Mouse (Mus musculus) heart, embryonic 12.5 days (tissue): Measurements from ENCODE around the gene Fkbp5. TPM values are rescaled to one million over a fixed set of nuclear protein-coding genes. Genes with fewer than 3 reads are reported as not detected.
"Not testable (repeated sequence)": the region's sequence is repeated elsewhere in the genome, so short reads cannot be mapped to it uniquely, and the experiment has no call there.

ENCODE experiments used
- ATAC-seq: fragments of 200-750 bp; cut with Nextera tagmentation; 2 replicates; pipeline ENCODE4 v1.8.0; 2017; ENCODE audit warnings: moderate TSS enrichment, moderate library complexity; ENCODE audit not compliant: insufficient number of reproducible peaks, low FRiP score
- H3K27ac ChIP-seq: fragments of 300-500 bp; sonication (generic); 2 replicates; pipeline ENCODE4 v1.5.1; 2016; ENCODE audit warnings: mild to moderate bottlenecking, moderate library complexity; ENCODE audit not compliant: poor library complexity, severe bottlenecking
- H3K27me3 ChIP-seq: fragments of 300-500 bp; sonication (generic); replicated peaks from 2 replicates; pipeline ENCODE4 v1.6.1; 2016; ENCODE audit warnings: mild to moderate bottlenecking, moderate library complexity
- H3K36me3 ChIP-seq: fragments of 300-500 bp; sonication (generic); 2 replicates; pipeline ENCODE4 v1.6.1; 2016; ENCODE audit warnings: mild to moderate bottlenecking, moderate library complexity
- H3K4me1 ChIP-seq: fragments of 300-500 bp; sonication (generic); replicated peaks from 2 replicates; pipeline ENCODE4 v1.6.1; 2016; ENCODE audit warnings: mild to moderate bottlenecking
- H3K4me2 ChIP-seq: fragments of 300-500 bp; sonication (generic); 2 replicates; pipeline ENCODE4 v1.6.1; 2016; ENCODE audit warnings: mild to moderate bottlenecking, moderate library complexity
- H3K4me3 ChIP-seq: fragments of 300-500 bp; sonication (generic); 2 replicates; pipeline ENCODE4 v1.5.1; 2016; ENCODE audit warnings: mild to moderate bottlenecking
- H3K9ac ChIP-seq: fragments of 300-500 bp; sonication (generic); 2 replicates; pipeline ENCODE4 v1.6.1; 2016; ENCODE audit warnings: mild to moderate bottlenecking, moderate library complexity
- H3K9me3 ChIP-seq: fragments of 300-500 bp; sonication (generic); replicated peaks from 2 replicates; pipeline ENCODE4 v1.6.1; 2016; ENCODE audit warnings: mild to moderate bottlenecking, moderate library complexity
- WGBS: fragments of 180-500 bp; shearing (Covaris S2); methylation state at CpG from one replicate; pipeline ENCODE4 v1.1.7; 2016; 5-methylcytosine and 5-hydroxymethylcytosine counted together
- polyA plus RNA-seq: library from polyadenylated mRNA; unstranded; fragments of >200 nt; fragmentation: Nextera tagmentation; extraction: Ambion mirVana; gene quantifications from 2 replicates; pipeline ENCODE4 v1.2.1, GENCODE M21; 2016

Gene Fkbp5
- polyA plus RNA-seq, 1 experiment from 2014 or later: 16.0 TPM

GRCm38 (mm10) chr17:28368449-28368848, 148.9 kb downstream of the Fkbp5 start:
- H3K9me3 ChIP-seq: no peaks in the 10 kb centered on the region
- no peak overlapping the region for H3K27ac ChIP-seq
- no peak overlapping the region for H3K9ac ChIP-seq
- H3K4me2 ChIP-seq: peak overlapping the region; percentile 37; the same call in 1 of the 2 replicates
- H3K36me3 ChIP-seq: no peaks in the 10 kb centered on the region
- WGBS: 3% methylated on average over 13 of the region's 13 CpGs
- H3K27me3 ChIP-seq: peaks cover 35% of the 10 kb centered on the region
- ATAC-seq: no peak
- no peak overlapping the region for H3K4me3 ChIP-seq
- peaks cover 22% of the 10 kb centered on the region for H3K4me1 ChIP-seq

- Histone ChIP-seq H3K27me3 (peaks cover 44% of the 10 kb centered on the region), H3K4me2 (peak within 1 kb of the TSS; percentile 74), H3K9me3 (no peaks in the 10 kb centered on the region), H3K9ac (peak within 1 kb of the TSS; percentile 69), H3K4me3 (peak within 1 kb of the TSS; percentile 41), H3K4me1 (peaks cover 35% of the 10 kb centered on the region), H3K36me3 (no peaks in the 10 kb centered on the region), H3K27ac (no peak within 1 kb of the TSS)
- ATAC-seq: no peak
- WGBS: 19% methylated on average over 8 of the region's 8 CpGs
Observed at GRCm38 (mm10) chr17:28365122-28365521, 152.2 kb downstream of the Fkbp5 start, which contains the start of gene Tulp1. Gene Tulp1 (minus strand): TSS chr17:28365222.

- Histone ChIP-seq H3K36me3 (no peaks in the 10 kb centered on the region), H3K27ac (no peak overlapping the region), H3K4me2 (peak overlapping the region; percentile 74), H3K4me3 (peak overlapping the region; percentile 46), H3K9ac (peak overlapping the region; percentile 65; the same call in 1 of the 2 replicates), H3K9me3 (0 out of 2 replicates have a peak, but pooled peaks cover 4% of the 10 kb centered on the region), H3K4me1 (peaks cover 35% of the 10 kb centered on the region), H3K27me3 (peaks cover 59% of the 10 kb centered on the region)
- 15% methylated on average over 6 of the region's 6 CpGs for WGBS
- ATAC-seq: no peak
Observed at GRCm38 (mm10) chr17:28363507-28363906, 153.8 kb downstream of the Fkbp5 start.

- H3K9ac ChIP-seq: peak overlapping the region; percentile 65
- 0 out of 2 replicates have a peak, but pooled peaks cover 4% of the 10 kb centered on the region for H3K9me3 ChIP-seq
- 1% methylated on average over 25 of the region's 25 CpGs for WGBS
- H3K36me3 ChIP-seq: no peaks in the 10 kb centered on the region
- peak overlapping the region; percentile 46 for H3K4me3 ChIP-seq
- H3K4me2 ChIP-seq: peak overlapping the region; percentile 74
- H3K27me3 ChIP-seq: peaks cover 66% of the 10 kb centered on the region
- no peak for ATAC-seq
- H3K4me1 ChIP-seq: peaks cover 32% of the 10 kb centered on the region
- no peak overlapping the region for H3K27ac ChIP-seq
Observed at GRCm38 (mm10) chr17:28362653-28363292, 154.6 kb downstream of the Fkbp5 start.

- no peaks in the 10 kb centered on the region for H3K36me3 ChIP-seq
- peaks cover 73% of the 10 kb centered on the region for H3K27me3 ChIP-seq
- H3K9me3 ChIP-seq: 0 out of 2 replicates have a peak, but pooled peaks cover 4% of the 10 kb centered on the region
- peak overlapping the region; percentile 65 for H3K9ac ChIP-seq
- H3K4me2 ChIP-seq: peak overlapping the region; percentile 74
- no peak overlapping the region for H3K27ac ChIP-seq
- 31% methylated on average over 11 of the region's 11 CpGs for WGBS
- H3K4me3 ChIP-seq: peak overlapping the region; percentile 46
- ATAC-seq: no peak
- H3K4me1 ChIP-seq: peaks cover 32% of the 10 kb centered on the region
Observed at GRCm38 (mm10) chr17:28361921-28362652, 155.2 kb downstream of the Fkbp5 start.

- 74% methylated on average over 9 of the region's 9 CpGs for WGBS
- H3K4me2 ChIP-seq: no peak overlapping the region
- no peak overlapping the region for H3K4me3 ChIP-seq
- 0 out of 2 replicates have a peak, but pooled peaks cover 4% of the 10 kb centered on the region for H3K9me3 ChIP-seq
- H3K9ac ChIP-seq: no peak overlapping the region
- H3K4me1 ChIP-seq: peaks cover 37% of the 10 kb centered on the region
- ATAC-seq: no peak
- peaks cover 72% of the 10 kb centered on the region for H3K27me3 ChIP-seq
- H3K27ac ChIP-seq: no peak overlapping the region
- H3K36me3 ChIP-seq: no peaks in the 10 kb centered on the region
Observed at GRCm38 (mm10) chr17:28360531-28361277, 156.6 kb downstream of the Fkbp5 start.

- Histone ChIP-seq H3K27me3 (peaks cover 61% of the 10 kb centered on the region), H3K4me1 (peaks cover 21% of the 10 kb centered on the region), H3K4me2 (peak overlapping the region; percentile 11; the same call in 1 of the 2 replicates)
- not testable (repeated sequence) for H3K27ac ChIP-seq, H3K9ac ChIP-seq, H3K9me3 ChIP-seq, H3K36me3 ChIP-seq, H3K4me3 ChIP-seq, ATAC-seq
- 12% methylated on average over 23 of the region's 24 CpGs for WGBS
Observed at GRCm38 (mm10) chr17:28358576-28359261, 158.6 kb downstream of the Fkbp5 start.

- Histone ChIP-seq H3K4me2 (no peak overlapping the region), H3K9me3 (0 out of 2 replicates have a peak, but pooled peaks cover 4% of the 10 kb centered on the region), H3K4me3 (no peak overlapping the region), H3K9ac (no peak overlapping the region), H3K27ac (no peak overlapping the region), H3K36me3 (no peaks in the 10 kb centered on the region), H3K27me3 (peaks cover 64% of the 10 kb centered on the region), H3K4me1 (peaks cover 16% of the 10 kb centered on the region)
- ATAC-seq: no peak
- 74% methylated on average over 12 of the region's 12 CpGs for WGBS
Observed at GRCm38 (mm10) chr17:28355871-28356270, 161.5 kb downstream of the Fkbp5 start.

GRCm38 (mm10) chr17:28352018-28352417, 165.3 kb downstream of the Fkbp5 start:
- WGBS: 22% methylated on average over 11 of the region's 11 CpGs
- H3K9me3 ChIP-seq: no peaks in the 10 kb centered on the region
- H3K27ac ChIP-seq: no peak overlapping the region
- H3K4me2 ChIP-seq: peak overlapping the region; percentile 77
- peaks cover 29% of the 10 kb centered on the region for H3K27me3 ChIP-seq
- H3K36me3 ChIP-seq: no peaks in the 10 kb centered on the region
- peaks cover 43% of the 10 kb centered on the region for H3K4me1 ChIP-seq
- no peak overlapping the region for H3K9ac ChIP-seq
- no peak for ATAC-seq
- H3K4me3 ChIP-seq: peak overlapping the region; percentile 78; the same call in 1 of the 2 replicates

GRCm38 (mm10) chr17:28351353-28351890, 165.9 kb downstream of the Fkbp5 start:
- Histone ChIP-seq H3K27me3 (peaks cover 26% of the 10 kb centered on the region; the same call in 1 of the 2 replicates), H3K9me3 (no peaks in the 10 kb centered on the region), H3K9ac (peak overlapping the region; percentile 88), H3K4me3 (peak overlapping the region; percentile 78), H3K36me3 (no peaks in the 10 kb centered on the region), H3K4me2 (peak overlapping the region; percentile 77), H3K4me1 (peaks cover 46% of the 10 kb centered on the region), H3K27ac (peak overlapping the region; percentile 83)
- under 1% methylated on average over 29 of the region's 29 CpGs for WGBS
- ATAC-seq: no peak
